Mouse (Mus musculus) megakaryocyte, embryonic 14.5 days (primary cell): ENCODE data around the gene Zfp687.

ENCODE experiments used
- FLI1 ChIP-seq: IDR thresholded peaks from 2 replicates; pipeline ENCODE4 v1.6.1; 2012; ENCODE audit warnings: low read length, inconsistent platforms, mixed read lengths
- GATA1 ChIP-seq: IDR thresholded peaks from 3 replicates; pipeline ENCODE4 v1.6.1; 2012; ENCODE audit warnings: mixed read lengths, low read length, inconsistent platforms, borderline replicate concordance

DNA sequence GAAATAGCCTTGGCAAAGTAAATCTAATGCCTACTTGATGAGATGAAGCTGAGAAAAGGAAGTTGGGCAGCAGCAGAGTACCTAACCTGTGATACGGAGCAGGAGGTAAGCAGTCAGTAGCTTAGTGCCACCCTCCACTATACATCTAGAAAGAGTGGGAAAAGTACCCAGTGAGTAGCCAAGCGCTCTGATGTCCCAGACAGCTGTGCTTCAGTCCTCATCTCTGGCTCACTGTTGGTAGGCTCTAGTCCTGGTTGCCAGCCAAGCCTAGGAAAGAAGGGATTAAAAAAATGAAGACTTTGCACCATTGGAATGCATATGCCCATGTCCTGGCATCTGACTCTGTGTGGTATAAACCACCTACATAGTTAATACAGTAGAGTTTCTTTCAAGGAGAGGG is 29.7 kb downstream of the Zfp687 start:
- TF ChIP-seq GATA1 (no peak), FLI1 (no peak)
